Mouse (Mus musculus): ENCODE data around the gene Mettl16. TPM values are rescaled to one million over a fixed set of nuclear protein-coding genes. Genes with fewer than 3 reads are reported as not detected.
A peak's percentile ranks its signal among the peaks of the same experiment; 100 is the strongest.

Mettl16 gene
- polyA plus RNA-seq, 1 experiment = 15.2 TPM

- peak; percentile 99 for DNase-seq (ENCODE audit: extremely low spot score in 1 of 2, low spot score in 1 of 2)
These were observed 59.9 kb downstream of the Mettl16 start, which contains the start of gene Mnt for GRCm38 (mm10) chr11:74830256-74831161. TSS of gene Mnt (plus strand) at chr11:74830920.

- no peak for DNase-seq (ENCODE audit: extremely low spot score in 1 of 2, low spot score in 1 of 2)
These were observed 60.6 kb downstream of the Mettl16 start for GRCm38 (mm10) chr11:74831191-74831605.

- DNase-seq (ENCODE audit: extremely low spot score in 1 of 2, low spot score in 1 of 2) = peak; percentile 94 to 97
These were observed 61.2 kb downstream of the Mettl16 start for GRCm38 (mm10) chr11:74831606-74832451.

GRCm38 (mm10) chr11:74832503-74833143 lies 62.0 kb downstream of the Mettl16 start:
- DNase-seq (ENCODE audit: extremely low spot score in 1 of 2, low spot score in 1 of 2) = peak in 1 of 2 experiments; percentile 75

GRCm38 (mm10) chr11:74833536-74834358 lies 63.1 kb downstream of the Mettl16 start:
- DNase-seq (ENCODE audit: extremely low spot score in 1 of 2, low spot score in 1 of 2) = no peak

GRCm38 (mm10) chr11:74834359-74834638 lies 63.7 kb downstream of the Mettl16 start:
- DNase-seq (ENCODE audit: extremely low spot score in 1 of 2, low spot score in 1 of 2) = no peak

- no peak for DNase-seq (ENCODE audit: extremely low spot score in 1 of 2, low spot score in 1 of 2)
These were observed 64.1 kb downstream of the Mettl16 start for GRCm38 (mm10) chr11:74834650-74835277.

- no peak for DNase-seq (ENCODE audit: extremely low spot score in 1 of 2, low spot score in 1 of 2)
These were observed 65.1 kb downstream of the Mettl16 start for GRCm38 (mm10) chr11:74835593-74836224.

- no peak for DNase-seq (ENCODE audit: extremely low spot score in 1 of 2, low spot score in 1 of 2)
These were observed 65.8 kb downstream of the Mettl16 start for GRCm38 (mm10) chr11:74836225-74837055.

- no peak for DNase-seq (ENCODE audit: extremely low spot score in 1 of 2, low spot score in 1 of 2)
These were observed 66.5 kb downstream of the Mettl16 start for GRCm38 (mm10) chr11:74837056-74837693.

- DNase-seq (ENCODE audit: extremely low spot score in 1 of 2, low spot score in 1 of 2) = peak; percentile 86 to 92
These were observed 67.2 kb downstream of the Mettl16 start for GRCm38 (mm10) chr11:74837694-74838431.

- peak; percentile 75 to 90 for DNase-seq (ENCODE audit: extremely low spot score in 1 of 2, low spot score in 1 of 2)
These were observed 67.8 kb downstream of the Mettl16 start for GRCm38 (mm10) chr11:74838441-74838840.

GRCm38 (mm10) chr11:74838971-74839370 lies 68.3 kb downstream of the Mettl16 start:
- peak; percentile 86 to 87 for DNase-seq (ENCODE audit: extremely low spot score in 1 of 2, low spot score in 1 of 2)

- DNase-seq (ENCODE audit: extremely low spot score in 1 of 2, low spot score in 1 of 2) = no peak
These were observed 69.5 kb downstream of the Mettl16 start for GRCm38 (mm10) chr11:74839860-74840715.

- no peak for DNase-seq (ENCODE audit: extremely low spot score in 1 of 2, low spot score in 1 of 2)
These were observed 70.1 kb downstream of the Mettl16 start for GRCm38 (mm10) chr11:74840739-74841138.

- peak in 1 of 2 experiments; percentile 59 for DNase-seq (ENCODE audit: extremely low spot score in 1 of 2, low spot score in 1 of 2)
These were observed 70.7 kb downstream of the Mettl16 start for GRCm38 (mm10) chr11:74841366-74841765.

Data from frontal cortex, adult 2 months (tissue).